Mouse (Mus musculus): ENCODE results near the gene Ifi27l2b.
A peak's percentile ranks its signal among the peaks of the same experiment; 100 is the strongest.

The Ifi27l2b gene

GRCm38 (mm10) chr12:103445060-103445459 lies 12.0 kb downstream of the Ifi27l2b start:
- TF ChIP-seq GATA4 (IDR thresholded peaks at IDR 0.05; ENCODE audit: insufficient replicate concordance, low read length), result no peak

GRCm38 (mm10) chr12:103443524-103443923 lies 13.5 kb downstream of the Ifi27l2b start, which contains the start of gene Ifi27l2a:
Gene Ifi27l2a, minus strand, starts transcription at chr12:103443680.
- TF ChIP-seq GATA4 (IDR thresholded peaks at IDR 0.05; ENCODE audit: insufficient replicate concordance, low read length), result no peak

GRCm38 (mm10) chr12:103437601-103438000 lies 19.4 kb downstream of the Ifi27l2b start:
- no peak for TF ChIP-seq GATA4 (IDR thresholded peaks at IDR 0.05; ENCODE audit: insufficient replicate concordance, low read length)

- TF ChIP-seq GATA4 (IDR thresholded peaks at IDR 0.05; ENCODE audit: insufficient replicate concordance, low read length), result no peak
These were observed 22.2 kb downstream of the Ifi27l2b start for GRCm38 (mm10) chr12:103434861-103435260.

- TF ChIP-seq GATA4 (IDR thresholded peaks at IDR 0.05; ENCODE audit: insufficient replicate concordance, low read length), result no peak
These were observed 22.9 kb downstream of the Ifi27l2b start, which contains the start of gene Ifi27 for GRCm38 (mm10) chr12:103433986-103434731. Gene Ifi27, plus strand, starts transcription at chr12:103434211.

- TF ChIP-seq GATA4 (IDR thresholded peaks at IDR 0.05; ENCODE audit: insufficient replicate concordance, low read length), result no peak
These were observed 23.6 kb downstream of the Ifi27l2b start for GRCm38 (mm10) chr12:103433430-103433829.

GRCm38 (mm10) chr12:103426710-103427109 lies 30.3 kb downstream of the Ifi27l2b start:
- no peak for TF ChIP-seq GATA4 (IDR thresholded peaks at IDR 0.05; ENCODE audit: insufficient replicate concordance, low read length)

GRCm38 (mm10) chr12:103425729-103426470 lies 31.1 kb downstream of the Ifi27l2b start, which contains the start of gene Ddx24:
Gene Ddx24, minus strand, starts transcription at chr12:103425830.
- peak; percentile 98; the same call in 1 of the 2 replicates for TF ChIP-seq GATA4 (IDR thresholded peaks at IDR 0.05; ENCODE audit: insufficient replicate concordance, low read length)

GRCm38 (mm10) chr12:103425016-103425728 lies 31.9 kb downstream of the Ifi27l2b start:
- no peak for TF ChIP-seq GATA4 (IDR thresholded peaks at IDR 0.05; ENCODE audit: insufficient replicate concordance, low read length)

GRCm38 (mm10) chr12:103408144-103408543 lies 48.9 kb downstream of the Ifi27l2b start:
- TF ChIP-seq GATA4 (IDR thresholded peaks at IDR 0.05; ENCODE audit: insufficient replicate concordance, low read length), result no peak

- no peak for TF ChIP-seq GATA4 (IDR thresholded peaks at IDR 0.05; ENCODE audit: insufficient replicate concordance, low read length)
These were observed 49.3 kb downstream of the Ifi27l2b start, which contains the start of gene 9330161L09Rik for GRCm38 (mm10) chr12:103407720-103408119. Gene 9330161L09Rik, minus strand, starts transcription at chr12:103407820.

GRCm38 (mm10) chr12:103404131-103404530 lies 52.9 kb downstream of the Ifi27l2b start:
- TF ChIP-seq GATA4 (IDR thresholded peaks at IDR 0.05; ENCODE audit: insufficient replicate concordance, low read length), result no peak
